Comparison of ENCODE assay signal across 8 mouse cellular contexts in the genomic region with DNA sequence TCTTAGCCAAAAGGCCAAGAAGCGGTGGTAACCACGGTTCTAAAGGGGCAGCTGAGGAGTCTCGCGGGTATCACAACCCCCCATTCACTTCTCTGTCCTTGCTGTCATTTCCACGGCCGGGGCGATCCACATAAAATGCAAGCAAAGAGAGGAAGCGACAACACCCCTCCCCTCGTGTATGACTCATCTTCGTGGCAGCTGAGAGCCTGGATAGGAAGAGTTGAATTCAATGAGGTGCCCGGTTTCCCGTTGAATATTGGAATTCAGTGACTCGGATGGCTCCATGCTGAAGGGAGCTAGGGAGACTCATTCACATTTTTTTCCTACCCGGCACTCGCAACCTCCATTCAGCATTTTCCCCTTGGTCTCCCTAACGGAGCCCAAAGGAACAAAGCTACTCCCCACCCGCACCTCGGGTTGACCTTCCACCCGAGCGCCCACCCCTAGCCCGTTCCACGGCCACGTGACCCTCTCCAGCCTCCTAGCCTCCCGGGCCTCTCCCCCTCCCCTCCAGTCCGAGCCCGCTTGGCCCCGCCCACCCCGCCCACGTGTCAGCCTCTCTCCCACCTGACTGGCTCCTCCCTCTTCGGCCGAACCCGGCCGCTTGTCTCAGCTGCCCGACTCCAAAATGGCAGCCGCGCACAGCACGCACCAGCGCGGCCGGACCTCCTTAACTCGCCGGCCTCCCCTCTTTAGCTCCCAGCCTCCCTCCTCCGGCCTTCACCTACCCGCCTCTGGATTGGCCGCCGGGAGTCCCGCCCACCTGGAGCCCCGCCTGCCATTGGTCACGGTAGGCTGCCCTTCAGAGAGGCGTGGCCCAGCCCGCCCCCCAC. TPM values are rescaled to one million over a fixed set of nuclear protein-coding genes. Genes with fewer than 3 reads are reported as not detected.
DNase-seq lines count a peak whose midpoint lies in the region; ATAC-seq lines count a peak whose summit lies in the region.

No protein-coding gene starts in this region.

- no peaks in the 10 kb centered on the region for H3K27me3 ChIP-seq in heart, embryonic 14.5 days (ENCODE audit: control insufficient read depth, insufficient read depth, low read length)
- peaks cover 15% of the 10 kb centered on the region for H3K27me3 ChIP-seq in liver, embryonic 13.5 days
- no peaks in the 10 kb centered on the region for H3K27me3 ChIP-seq in stomach, embryonic 16.5 days (ENCODE audit: control insufficient read depth, insufficient read depth, low read length)

- ATAC-seq in CD4-positive, CD25-positive, alpha-beta regulatory T cell, adult 4 months: peak; percentile 81
- peak; percentile 99 for ATAC-seq in heart, embryonic 14.5 days (ENCODE audit: insufficient number of reproducible peaks, insufficient read depth, low FRiP score, low read depth)
- ATAC-seq in liver, embryonic 13.5 days (ENCODE audit: low read depth): peak; percentile 98
- peak; percentile 99 for ATAC-seq in stomach, embryonic 16.5 days (ENCODE audit: insufficient read depth, low FRiP score)

- no peaks in the 10 kb centered on the region for H3K36me3 ChIP-seq in heart, embryonic 14.5 days (ENCODE audit: control insufficient read depth, insufficient read depth, low read length)
- H3K36me3 ChIP-seq in liver, embryonic 13.5 days: no peaks in the 10 kb centered on the region
- H3K36me3 ChIP-seq in stomach, embryonic 16.5 days (ENCODE audit: control insufficient read depth, insufficient read depth, low read length): no peaks in the 10 kb centered on the region

- peaks cover 6 to 23% of the 10 kb centered on the region in 2 experiments; a peak in 3 of 4 replicates for H3K4me1 ChIP-seq in heart, embryonic 14.5 days (ENCODE audit: control insufficient read depth in 2 of 2, insufficient read depth in 2 of 2, low read length in 2 of 2)
- peaks cover 26% of the 10 kb centered on the region for H3K4me1 ChIP-seq in liver, embryonic 13.5 days (replicated peaks)
- H3K4me1 ChIP-seq in stomach, embryonic 16.5 days (ENCODE audit: control insufficient read depth, insufficient read depth, low read length): peaks cover 8% of the 10 kb centered on the region

- H3K4me3 ChIP-seq in heart, embryonic 14.5 days (ENCODE audit: control insufficient read depth in 1 of 2, insufficient read depth in 1 of 2, low read depth in 1 of 2, low read length in 2 of 2): peak overlapping the region; percentile 66 to 86
- H3K4me3 ChIP-seq in liver, embryonic 13.5 days (replicated peaks): peak overlapping the region; percentile 70
- peak overlapping the region; percentile 75 for H3K4me3 ChIP-seq in stomach, embryonic 16.5 days (replicated peaks; ENCODE audit: low read length)

- H3K9ac ChIP-seq in heart, embryonic 14.5 days (ENCODE audit: low read length): peak overlapping the region; percentile 84
- peak overlapping the region; percentile 75 for H3K9ac ChIP-seq in liver, embryonic 13.5 days
- peak overlapping the region; percentile 96 for H3K9ac ChIP-seq in stomach, embryonic 16.5 days (ENCODE audit: low read length)

- H3K27ac ChIP-seq in heart, embryonic 14.5 days (replicated peaks in 1 of 2; ENCODE audit: control insufficient read depth in 1 of 2, insufficient read depth in 1 of 2, low read depth in 2 of 2, low read length in 2 of 2): peak overlapping the region; percentile 78 to 90
- H3K27ac ChIP-seq in liver, embryonic 13.5 days: peak overlapping the region; percentile 19
- H3K27ac ChIP-seq in stomach, embryonic 16.5 days (ENCODE audit: low read length): peak overlapping the region; percentile 85

- H3K4me2 ChIP-seq in heart, embryonic 14.5 days (ENCODE audit: low read length): peak overlapping the region; percentile 74
- H3K4me2 ChIP-seq in liver, embryonic 13.5 days: peak overlapping the region; percentile 82
- peak overlapping the region; percentile 93 for H3K4me2 ChIP-seq in stomach, embryonic 16.5 days (ENCODE audit: low read depth, low read length)

- H3K9me3 ChIP-seq in heart, embryonic 14.5 days (ENCODE audit: control insufficient read depth, low read length): no peaks in the 10 kb centered on the region
- 0 out of 2 replicates have a peak, but pooled peaks cover 5% of the 10 kb centered on the region for H3K9me3 ChIP-seq in liver, embryonic 13.5 days (replicated peaks)
- no peaks in the 10 kb centered on the region for H3K9me3 ChIP-seq in stomach, embryonic 16.5 days (replicated peaks; ENCODE audit: control insufficient read depth, low read length)

- 1% methylated on average over 43 of the region's 51 CpGs for WGBS in heart, embryonic 14.5 days
- WGBS in liver, embryonic 13.5 days (ENCODE audit: insufficient replicate concordance): under 1% methylated on average over 50 of the region's 51 CpGs
- WGBS in stomach, embryonic 16.5 days: under 1% methylated on average over 50 of the region's 51 CpGs

- DNase-seq in c-Kit-negative CD71-positive TER-119-positive erythroid progenitor cells, embryonic 14.5 days (ENCODE audit: low read depth, low spot score): peak; percentile 61
- peak; percentile 94 for DNase-seq in fibroblast of lung, adult 2 months (ENCODE audit: low read depth)
- peak; percentile 98 for DNase-seq in kidney, postnatal 14 days
- peak; percentile 91 for DNase-seq in liver, embryonic 13.5 days
- DNase-seq in neural tube, embryonic 10.5 days (ENCODE audit: extremely low spot score, low spot score): peak; percentile 98

RNA-seq across cellular contexts. Expression of a gene that starts 0.6 kb away (rescaled TPM):
- polyA plus RNA-seq in CD4-positive, CD25-positive, alpha-beta regulatory T cell, adult 4 months (2017; shearing (Covaris generic)): 1 to 10 TPM; 8.7 to 9.3 TPM
- 14.4 and 15.6 TPM in 2 replicates for polyA plus RNA-seq in heart, embryonic 14.5 days (2014; fragmentation: Nextera tagmentation; extraction: Ambion mirVana)
- polyA plus RNA-seq in liver, embryonic 13.5 days (2015; fragmentation: Nextera tagmentation; extraction: Ambion mirVana): 2.2 and 2.8 TPM in 2 replicates
- polyA plus RNA-seq in stomach, embryonic 16.5 days (2015; fragmentation: Nextera tagmentation; extraction: Ambion mirVana): 7.9 and 8.7 TPM in 2 replicates

Comparison
In these comparisons a context has a peak if more than half of its experiments do, and no peak if none do; other contexts are left out.
1. Peak in every context shown above with its lines: DNase-seq, ATAC-seq, H3K4me3 ChIP-seq and H3K27ac ChIP-seq.
2. H3K27ac ChIP-seq: peak in every context shown above with its lines; median percentile 85 in stomach, embryonic 16.5 days; 84 in heart, embryonic 14.5 days; 19 in liver, embryonic 13.5 days.